Mouse (Mus musculus): ENCODE measurements around the gene Rapgef4.

DNA sequence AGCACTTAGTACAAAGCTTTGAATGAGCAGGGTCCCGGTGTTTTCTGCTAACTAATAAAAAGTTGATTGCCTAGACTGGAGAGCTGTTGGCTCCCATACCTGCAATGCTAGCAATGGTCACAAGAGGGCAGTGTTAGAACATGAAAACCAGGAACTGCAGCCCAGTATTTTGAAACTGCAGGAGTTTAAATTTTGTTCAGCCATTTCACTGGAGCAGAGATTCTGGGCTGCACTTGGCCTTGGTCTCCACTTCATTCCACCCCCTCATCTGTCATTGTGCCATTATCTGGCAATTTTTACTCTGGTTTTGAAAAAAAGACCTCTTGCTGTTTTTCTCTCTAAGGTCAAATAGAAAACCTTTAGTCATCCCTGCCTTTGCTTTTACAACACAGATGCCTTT lies 57.2 kb downstream of the Rapgef4 start:
- TF ChIP-seq CTCF (IDR thresholded peaks at IDR 0.05; ENCODE audit: control insufficient read depth, insufficient read depth, insufficient replicate concordance, low read depth, low read length) = no peak
- no peak for TF ChIP-seq POLR2A (IDR thresholded peaks at IDR 0.05; ENCODE audit: control insufficient read depth, low read depth, low read length)
